Mouse (Mus musculus) heart, embryonic 10.5 days (tissue): ENCODE measurements around the gene Nrg4. TPM values are rescaled to one million over a fixed set of nuclear protein-coding genes. Genes with fewer than 3 reads are reported as not detected.

Source experiments
- DNase-seq: peaks from one replicate; pipeline ENCODE4 v3.0.0-alpha.2; 2017; ENCODE audit warnings: low spot score
- H3K27ac ChIP-seq: fragments of 300-500 bp; sonication (generic); 2 replicates; pipeline ENCODE4 v1.5.1; 2016; ENCODE audit warnings: mild to moderate bottlenecking
- H3K27me3 ChIP-seq: fragments of 300-500 bp; sonication (generic); 2 replicates; pipeline ENCODE4 v1.6.1; 2016; ENCODE audit warnings: mild to moderate bottlenecking; ENCODE audit not compliant: poor library complexity, insufficient read depth, severe bottlenecking
- H3K36me3 ChIP-seq: fragments of 300-500 bp; sonication (generic); 2 replicates; pipeline ENCODE4 v1.6.1; 2016; ENCODE audit warnings: mild to moderate bottlenecking, moderate library complexity
- H3K4me1 ChIP-seq: fragments of 300-500 bp; sonication (generic); 2 replicates; pipeline ENCODE4 v1.6.1; 2016; ENCODE audit warnings: mild to moderate bottlenecking
- H3K4me3 ChIP-seq: fragments of 300-500 bp; sonication (generic); 2 replicates; pipeline ENCODE4 v1.5.1; 2016; ENCODE audit warnings: mild to moderate bottlenecking, moderate library complexity
- H3K9me3 ChIP-seq: fragments of 300-500 bp; sonication (generic); 2 replicates; pipeline ENCODE4 v1.6.1; 2016; ENCODE audit warnings: mild to moderate bottlenecking, moderate library complexity
- WGBS: fragments of 180-500 bp; shearing (Covaris S2); methylation state at CpG from one replicate; pipeline ENCODE4 v1.1.7; 2016; 5-methylcytosine and 5-hydroxymethylcytosine counted together
- polyA plus RNA-seq: library from polyadenylated mRNA; unstranded; fragments of >200 nt; fragmentation: Nextera tagmentation; extraction: Ambion mirVana; gene quantifications from 2 replicates; pipeline ENCODE4 v1.2.1, GENCODE M21; 2016

The Nrg4 gene
- 1.3 and 1.4 TPM in 2 replicates for polyA plus RNA-seq

GRCm38 (mm10) chr9:55326515-55327233 lies at the start of gene Nrg4, which contains the start of gene Tmem266:
Gene Nrg4 (minus strand): TSS chr9:55326844.
Gene Tmem266 (plus strand): TSS chr9:55326913.
- Histone ChIP-seq H3K4me1 (peaks cover 5% of the 10 kb centered on the region; the same call in 1 of the 2 replicates), H3K4me3 (peak within 1 kb of the TSS; percentile 72), H3K27me3 (peaks cover 72% of the 10 kb centered on the region), H3K36me3 (no peaks in the 10 kb centered on the region), H3K27ac (peak within 1 kb of the TSS; percentile 87), H3K9me3 (no peaks in the 10 kb centered on the region)
- peak; percentile 84 for DNase-seq
- WGBS = 0% methylated on average over 70 of the region's 82 CpGs

- 73% methylated on average over 7 of the region's 7 CpGs for whole genome bisulfite sequencing
- H3K27me3 ChIP-seq = no peaks in the 10 kb centered on the region
- no peaks in the 10 kb centered on the region for H3K9me3 ChIP-seq
- H3K4me3 ChIP-seq = no peak overlapping the region
- H3K36me3 ChIP-seq = no peaks in the 10 kb centered on the region
- no peak for DNase-seq
- no peak overlapping the region for H3K27ac ChIP-seq
- H3K4me1 ChIP-seq = no peaks in the 10 kb centered on the region
Measured at GRCm38 (mm10) chr9:55371908-55372307, 45.3 kb upstream of the Nrg4 start.

- no peak for DNase-seq
- 48% methylated on average over 3 of the region's 3 CpGs for WGBS
Measured at GRCm38 (mm10) chr9:55368011-55368410, 41.4 kb upstream of the Nrg4 start.

GRCm38 (mm10) chr9:55363707-55364106 lies 37.1 kb upstream of the Nrg4 start:
- no peaks in the 10 kb centered on the region for H3K9me3 ChIP-seq
- DNase-seq = no peak
- H3K27ac ChIP-seq = no peak overlapping the region
- no peaks in the 10 kb centered on the region for H3K36me3 ChIP-seq
- no peak overlapping the region for H3K4me3 ChIP-seq
- H3K4me1 ChIP-seq = peaks cover 6% of the 10 kb centered on the region; the same call in 1 of the 2 replicates
- no peaks in the 10 kb centered on the region for H3K27me3 ChIP-seq

More at GRCm38 (mm10) chr9:55368011-55368410, 41.4 kb upstream of the Nrg4 start:
- H3K27ac ChIP-seq = no peak overlapping the region
- H3K36me3 ChIP-seq = no peaks in the 10 kb centered on the region
- peaks cover 6% of the 10 kb centered on the region; the same call in 1 of the 2 replicates for H3K4me1 ChIP-seq
- no peaks in the 10 kb centered on the region for H3K27me3 ChIP-seq
- no peak overlapping the region for H3K4me3 ChIP-seq
- H3K9me3 ChIP-seq = no peaks in the 10 kb centered on the region

- DNase-seq = no peak
- H3K36me3 ChIP-seq = no peaks in the 10 kb centered on the region
- no peak overlapping the region for H3K27ac ChIP-seq
- no peak overlapping the region for H3K4me3 ChIP-seq
- 83% methylated on average over 5 of the region's 5 CpGs for WGBS
- H3K27me3 ChIP-seq = no peaks in the 10 kb centered on the region
- H3K9me3 ChIP-seq = no peaks in the 10 kb centered on the region
- peaks cover 6% of the 10 kb centered on the region; the same call in 1 of the 2 replicates for H3K4me1 ChIP-seq
Measured at GRCm38 (mm10) chr9:55361969-55362368, 35.3 kb upstream of the Nrg4 start.

- no peaks in the 10 kb centered on the region for H3K9me3 ChIP-seq
- H3K4me3 ChIP-seq = no peak overlapping the region
- peaks cover 6% of the 10 kb centered on the region; the same call in 1 of the 2 replicates for H3K4me1 ChIP-seq
- no peak overlapping the region for H3K27ac ChIP-seq
- H3K27me3 ChIP-seq = no peaks in the 10 kb centered on the region
- no peak for DNase-seq
- H3K36me3 ChIP-seq = no peaks in the 10 kb centered on the region
- WGBS = 67% methylated on average over 7 of the region's 7 CpGs
Measured at GRCm38 (mm10) chr9:55360861-55361260, 34.2 kb upstream of the Nrg4 start.

- WGBS = 70% methylated on average over 3 of the region's 3 CpGs
- Histone ChIP-seq H3K36me3 (no peaks in the 10 kb centered on the region), H3K27ac (no peak overlapping the region), H3K4me3 (no peak overlapping the region), H3K4me1 (peaks cover 3% of the 10 kb centered on the region; the same call in 1 of the 2 replicates), H3K27me3 (no peaks in the 10 kb centered on the region), H3K9me3 (no peaks in the 10 kb centered on the region)
- DNase-seq = no peak
Measured at GRCm38 (mm10) chr9:55360372-55360771, 33.7 kb upstream of the Nrg4 start.

- Histone ChIP-seq H3K4me1 (no peaks in the 10 kb centered on the region), H3K27me3 (no peaks in the 10 kb centered on the region), H3K4me3 (no peak overlapping the region), H3K9me3 (no peaks in the 10 kb centered on the region), H3K27ac (no peak overlapping the region), H3K36me3 (no peaks in the 10 kb centered on the region)
- DNase-seq = no peak
- WGBS = 67% methylated on average over 1 of the region's 1 CpGs
Measured at GRCm38 (mm10) chr9:55357164-55357563, 30.5 kb upstream of the Nrg4 start.

- H3K27ac ChIP-seq = no peak overlapping the region
- WGBS = 72% methylated on average over 8 of the region's 8 CpGs
- H3K4me3 ChIP-seq = no peak overlapping the region
- no peaks in the 10 kb centered on the region for H3K27me3 ChIP-seq
- no peaks in the 10 kb centered on the region for H3K36me3 ChIP-seq
- H3K4me1 ChIP-seq = no peaks in the 10 kb centered on the region
- no peaks in the 10 kb centered on the region for H3K9me3 ChIP-seq
- no peak for DNase-seq
Measured at GRCm38 (mm10) chr9:55355270-55355834, 28.7 kb upstream of the Nrg4 start.

GRCm38 (mm10) chr9:55354686-55355085 lies 28.0 kb upstream of the Nrg4 start:
- WGBS = 66% methylated on average over 3 of the region's 3 CpGs
- Histone ChIP-seq H3K4me3 (no peak overlapping the region), H3K9me3 (no peaks in the 10 kb centered on the region), H3K4me1 (no peaks in the 10 kb centered on the region), H3K36me3 (no peaks in the 10 kb centered on the region), H3K27ac (no peak overlapping the region), H3K27me3 (no peaks in the 10 kb centered on the region)
- DNase-seq = no peak

- WGBS = 77% methylated on average over 3 of the region's 3 CpGs
Measured at GRCm38 (mm10) chr9:55348664-55349063, 22.0 kb upstream of the Nrg4 start.

GRCm38 (mm10) chr9:55345332-55345731 lies 18.7 kb upstream of the Nrg4 start:
- 87% methylated on average over 7 of the region's 7 CpGs for WGBS
- no peak overlapping the region for H3K27ac ChIP-seq
- no peaks in the 10 kb centered on the region for H3K9me3 ChIP-seq
- no peaks in the 10 kb centered on the region for H3K36me3 ChIP-seq
- H3K4me1 ChIP-seq = no peaks in the 10 kb centered on the region
- peaks cover 4% of the 10 kb centered on the region; the same call in 1 of the 2 replicates for H3K27me3 ChIP-seq
- no peak overlapping the region for H3K4me3 ChIP-seq
- DNase-seq = no peak

More at GRCm38 (mm10) chr9:55348664-55349063, 22.0 kb upstream of the Nrg4 start:
- Histone ChIP-seq H3K27me3 (peaks cover 4% of the 10 kb centered on the region; the same call in 1 of the 2 replicates), H3K27ac (no peak overlapping the region), H3K9me3 (no peaks in the 10 kb centered on the region), H3K36me3 (no peaks in the 10 kb centered on the region), H3K4me1 (no peaks in the 10 kb centered on the region), H3K4me3 (no peak overlapping the region)
- DNase-seq = no peak

- no peaks in the 10 kb centered on the region for H3K9me3 ChIP-seq
- H3K4me1 ChIP-seq = no peaks in the 10 kb centered on the region
- H3K4me3 ChIP-seq = no peak overlapping the region
- DNase-seq = no peak
- H3K27me3 ChIP-seq = no peaks in the 10 kb centered on the region
- WGBS = 75% methylated on average over 7 of the region's 7 CpGs
- no peak overlapping the region for H3K27ac ChIP-seq
- no peaks in the 10 kb centered on the region for H3K36me3 ChIP-seq
Measured at GRCm38 (mm10) chr9:55344165-55344564, 17.5 kb upstream of the Nrg4 start.
